In the genomic region with DNA sequence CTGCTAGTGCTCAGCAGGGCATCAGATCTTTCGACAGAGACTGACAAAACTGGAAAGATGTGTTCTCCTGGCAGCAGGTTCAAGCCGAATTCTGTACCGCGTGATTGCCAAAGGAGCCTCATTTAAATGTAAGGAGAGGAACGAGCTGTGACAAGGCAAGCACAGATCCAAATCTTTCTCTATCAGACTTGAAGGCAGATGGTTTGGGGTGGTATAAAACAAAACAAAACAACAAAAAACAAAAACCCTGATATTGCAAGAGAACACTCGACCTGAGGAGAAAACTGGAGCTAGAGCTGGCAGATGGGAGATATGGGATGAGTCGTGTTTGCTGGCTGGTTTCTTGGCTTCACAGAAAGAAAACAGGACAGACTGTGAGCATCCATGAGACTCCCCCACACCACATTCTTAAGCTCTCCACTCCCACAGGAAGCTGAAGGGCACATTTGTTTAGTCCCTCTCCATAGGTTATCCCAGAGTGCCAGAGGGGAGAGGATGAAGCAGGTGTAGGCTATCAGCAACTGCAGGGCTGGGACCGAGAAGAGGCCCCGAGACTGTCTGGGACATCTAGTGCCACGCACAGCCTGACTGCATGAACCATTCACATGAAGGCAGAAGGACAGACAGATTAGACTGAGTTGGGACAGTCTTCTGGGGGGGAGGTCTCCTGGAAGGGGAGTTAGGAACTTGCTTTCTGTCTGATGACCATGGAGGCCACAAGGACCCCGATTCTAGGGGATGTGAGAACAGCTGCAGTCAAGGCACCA, we compare ENCODE assay signal across 9 mouse cellular contexts. TPM values are rescaled to one million over a fixed set of nuclear protein-coding genes. Genes with fewer than 3 reads are reported as not detected.
DNase-seq lines count a peak whose midpoint lies in the region; ATAC-seq and TF ChIP-seq lines count a peak whose summit lies in the region.
"Had no signal": no experiment of that assay in that cellular context is flagged by ENCODE, and none has a peak within 500 bp of the region (broad histone marks: within the 10 kb centered on the region; RNA-seq: fewer than 3 reads in every experiment).

No protein-coding gene starts in this region.

- H3K4me1 ChIP-seq in heart, embryonic 16.5 days (ENCODE audit: control insufficient read depth, insufficient read depth, low read length), result peaks cover 16% of the 10 kb centered on the region
- no peaks in the 10 kb centered on the region for H3K4me1 ChIP-seq in limb, embryonic 14.5 days (ENCODE audit: control insufficient read depth, insufficient read depth, low read length)
- H3K4me1 ChIP-seq in limb, embryonic 10.5 days, result no peaks in the 10 kb centered on the region
- H3K4me1 ChIP-seq in embryonic facial prominence, embryonic 15.5 days, result peaks cover 3% of the 10 kb centered on the region; the same call in 1 of the 2 replicates

- H3K9me3 ChIP-seq in heart, embryonic 16.5 days (replicated peaks; ENCODE audit: control insufficient read depth, low read length), result peaks cover 9% of the 10 kb centered on the region; the same call in 1 of the 2 replicates
- H3K9me3 ChIP-seq in limb, embryonic 14.5 days (ENCODE audit: control insufficient read depth, low read length), result peaks cover 9% of the 10 kb centered on the region
- H3K9me3 ChIP-seq in limb, embryonic 10.5 days (replicated peaks), result no peaks in the 10 kb centered on the region
- H3K9me3 ChIP-seq in embryonic facial prominence, embryonic 15.5 days (replicated peaks), result no peaks in the 10 kb centered on the region; the same call in 1 of the 2 replicates
- H3K9me3 ChIP-seq: stomach, embryonic 15.5 days had no signal

- no peak overlapping the region for H3K4me3 ChIP-seq in heart, embryonic 16.5 days (ENCODE audit: low read length)
- no peak overlapping the region for H3K4me3 ChIP-seq in limb, embryonic 14.5 days (replicated peaks; ENCODE audit: low read length)
- no peak overlapping the region for H3K4me3 ChIP-seq in limb, embryonic 10.5 days
- no peak overlapping the region for H3K4me3 ChIP-seq in embryonic facial prominence, embryonic 15.5 days (replicated peaks)
- H3K4me3 ChIP-seq: stomach, embryonic 15.5 days had no signal

- no peak for TF ChIP-seq POLR2A in limb, embryonic 14.5 days (IDR thresholded peaks at IDR 0.05; ENCODE audit: borderline replicate concordance, extremely low read depth, insufficient read depth, insufficient read length)

- ATAC-seq in heart, embryonic 16.5 days (replicated peaks; ENCODE audit: extremely low read depth, insufficient read depth, low FRiP score), result 0 out of 2 replicates have a peak, but pooled peaks have one; percentile 29
- ATAC-seq in limb, embryonic 14.5 days (ENCODE audit: low FRiP score, low read depth), result no peak
- no peak for ATAC-seq in embryonic facial prominence, embryonic 15.5 days (ENCODE audit: insufficient number of reproducible peaks, low FRiP score, low TSS enrichment, low read depth)
- peak; percentile 43; the same call in 1 of the 2 replicates for ATAC-seq in megakaryocyte progenitor cell, adult 5-6 weeks (replicated peaks; ENCODE audit: poor library complexity)

- H3K4me2 ChIP-seq in heart, embryonic 16.5 days (ENCODE audit: low read depth, low read length), result no peak overlapping the region; the same call in 1 of the 2 replicates
- H3K4me2 ChIP-seq in limb, embryonic 14.5 days (replicated peaks; ENCODE audit: low read depth, low read length, severe bottlenecking), result no peak overlapping the region
- H3K4me2 ChIP-seq in embryonic facial prominence, embryonic 15.5 days (replicated peaks), result no peak overlapping the region
- H3K4me2 ChIP-seq: stomach, embryonic 15.5 days had no signal

- peak overlapping the region; percentile 1; the same call in 1 of the 2 replicates for H3K9ac ChIP-seq in heart, embryonic 16.5 days (ENCODE audit: low read length)
- no peak overlapping the region for H3K9ac ChIP-seq in limb, embryonic 14.5 days (ENCODE audit: low read depth, low read length, severe bottlenecking)
- no peak overlapping the region for H3K9ac ChIP-seq in embryonic facial prominence, embryonic 15.5 days
- H3K9ac ChIP-seq: stomach, embryonic 15.5 days had no signal

- 39% methylated on average over 11 of the region's 11 CpGs for WGBS in heart, embryonic 16.5 days
- WGBS in limb, embryonic 14.5 days, result 61% methylated on average over 11 of the region's 11 CpGs
- 69% methylated on average over 11 of the region's 11 CpGs for WGBS in limb, embryonic 10.5 days
- 53% methylated on average over 11 of the region's 11 CpGs for WGBS in embryonic facial prominence, embryonic 15.5 days

- no peak for DNase-seq in heart, adult 8-10 months (ENCODE audit: low spot score)
- peak; percentile 44 for DNase-seq in limb, embryonic 14.5 days (ENCODE audit: low spot score)
- no peak for DNase-seq in limb, embryonic 10.5 days (ENCODE audit: low spot score)
- no peak for DNase-seq in retina, embryonic 14.5 days (ENCODE audit: low spot score)

- H3K36me3 ChIP-seq in heart, embryonic 16.5 days (ENCODE audit: control insufficient read depth, insufficient read depth), result peaks cover 7% of the 10 kb centered on the region
- H3K36me3 ChIP-seq in limb, embryonic 14.5 days (ENCODE audit: control insufficient read depth, insufficient read depth, low read length), result peaks cover 2% of the 10 kb centered on the region; the same call in 1 of the 2 replicates
- H3K36me3 ChIP-seq in limb, embryonic 10.5 days, result 0 out of 2 replicates have a peak, but pooled peaks cover 5% of the 10 kb centered on the region
- H3K36me3 ChIP-seq in embryonic facial prominence, embryonic 15.5 days, result 0 out of 2 replicates have a peak, but pooled peaks cover under 1% of the 10 kb centered on the region

- H3K27ac ChIP-seq in heart, embryonic 16.5 days (ENCODE audit: low read length), result peak overlapping the region; percentile 88
- no peak overlapping the region for H3K27ac ChIP-seq in limb, embryonic 14.5 days (replicated peaks; ENCODE audit: low read depth, low read length)
- H3K27ac ChIP-seq in limb, embryonic 10.5 days, result no peak overlapping the region
- peak overlapping the region; percentile 66 for H3K27ac ChIP-seq in embryonic facial prominence, embryonic 15.5 days (replicated peaks)

- no peaks in the 10 kb centered on the region for H3K27me3 ChIP-seq in heart, embryonic 16.5 days (ENCODE audit: control insufficient read depth, insufficient read depth, low read length)
- H3K27me3 ChIP-seq in limb, embryonic 14.5 days (ENCODE audit: control insufficient read depth, insufficient read depth, low read length), result no peaks in the 10 kb centered on the region
- H3K27me3 ChIP-seq in limb, embryonic 10.5 days (ENCODE audit: low read depth, poor library complexity, severe bottlenecking), result no peaks in the 10 kb centered on the region
- H3K27me3 ChIP-seq in embryonic facial prominence, embryonic 15.5 days, result no peaks in the 10 kb centered on the region
- H3K27me3 ChIP-seq: stomach, embryonic 15.5 days had no signal

RNA-seq across cellular contexts. Expression of gene Acot1, which starts 10.8 kb away (rescaled TPM):
- 31.0 and 34.0 TPM in 2 replicates for polyA plus RNA-seq in heart, embryonic 16.5 days (2015; fragmentation: Nextera tagmentation; extraction: Ambion mirVana)
- 10 to 100 TPM; 29.0 to 59.1 (median 44.3) TPM for total RNA-seq in heart, adult 8-10 months (2022)
- polyA plus RNA-seq in limb, embryonic 14.5 days (2012; rRNA removed), result 27.8 and 30.7 TPM in 2 replicates
- polyA plus RNA-seq in limb, embryonic 14.5 days (2014; fragmentation: Nextera tagmentation; extraction: Ambion mirVana), result 54.2 and 56.5 TPM in 2 replicates
- 20.9 and 27.7 TPM in 2 replicates for polyA plus RNA-seq in limb, embryonic 10.5 days (2016; fragmentation: Nextera tagmentation; extraction: Ambion mirVana)
- 50.2 and 58.9 TPM in 2 replicates for polyA plus RNA-seq in embryonic facial prominence, embryonic 15.5 days (2015; fragmentation: Nextera tagmentation; extraction: Ambion mirVana)
- 10.8 and 14.6 TPM in 2 replicates for total RNA-seq in megakaryocyte progenitor cell, adult 5-6 weeks (2015)
- 11.8 and 13.6 TPM in 2 replicates for total RNA-seq in megakaryocyte progenitor cell, adult 5-6 weeks (2017)

RNA-seq across cellular contexts. Expression of gene Acot2, which starts 10.9 kb away (rescaled TPM):
- 75.6 and 85.0 TPM in 2 replicates for polyA plus RNA-seq in heart, embryonic 16.5 days (2015; fragmentation: Nextera tagmentation; extraction: Ambion mirVana)
- total RNA-seq in heart, adult 8-10 months (2022), result 100 to 1,000 TPM; 102 to 134 (median 110) TPM
- polyA plus RNA-seq in limb, embryonic 14.5 days (2012; rRNA removed), result 6.8 and 7.1 TPM in 2 replicates
- polyA plus RNA-seq in limb, embryonic 14.5 days (2014; fragmentation: Nextera tagmentation; extraction: Ambion mirVana), result 15.6 TPM in 2 replicates
- 14.0 and 15.1 TPM in 2 replicates for polyA plus RNA-seq in limb, embryonic 10.5 days (2016; fragmentation: Nextera tagmentation; extraction: Ambion mirVana)
- 24.0 and 24.4 TPM in 2 replicates for polyA plus RNA-seq in embryonic facial prominence, embryonic 15.5 days (2015; fragmentation: Nextera tagmentation; extraction: Ambion mirVana)
- 12.1 and 13.3 TPM in 2 replicates for total RNA-seq in megakaryocyte progenitor cell, adult 5-6 weeks (2015)
- total RNA-seq in megakaryocyte progenitor cell, adult 5-6 weeks (2017), result 9.4 and 12.7 TPM in 2 replicates

RNA-seq across cellular contexts. Expression of gene Heatr4, which starts 13.9 kb away (rescaled TPM):
- not detected in 2 replicates for polyA plus RNA-seq in heart, embryonic 16.5 days (2015; fragmentation: Nextera tagmentation; extraction: Ambion mirVana)
- total RNA-seq in heart, adult 8-10 months (2022), result not detected
- polyA plus RNA-seq in limb, embryonic 14.5 days (2012; rRNA removed), result 0.03 TPM in 1 of 2 replicates, not detected in the other
- not detected in 2 replicates for polyA plus RNA-seq in limb, embryonic 14.5 days (2014; fragmentation: Nextera tagmentation; extraction: Ambion mirVana)
- not detected in 2 replicates for polyA plus RNA-seq in limb, embryonic 10.5 days (2016; fragmentation: Nextera tagmentation; extraction: Ambion mirVana)
- not detected in 2 replicates for polyA plus RNA-seq in embryonic facial prominence, embryonic 15.5 days (2015; fragmentation: Nextera tagmentation; extraction: Ambion mirVana)
- total RNA-seq in megakaryocyte progenitor cell, adult 5-6 weeks (2015), result not detected in 2 replicates
- total RNA-seq in megakaryocyte progenitor cell, adult 5-6 weeks (2017), result not detected in 2 replicates

RNA-seq across cellular contexts. Expression of gene Acot4, which starts 39.7 kb away (rescaled TPM):
- polyA plus RNA-seq in heart, embryonic 16.5 days (2015; fragmentation: Nextera tagmentation; extraction: Ambion mirVana), result 0.66 and 0.96 TPM in 2 replicates
- total RNA-seq in heart, adult 8-10 months (2022), result 1 to 10 TPM in 3 of 4 experiments, under 1 TPM in 1; 0.73 to 1.5 (median 1.3) TPM
- 0.23 TPM in 2 replicates for polyA plus RNA-seq in limb, embryonic 14.5 days (2012; rRNA removed)
- polyA plus RNA-seq in limb, embryonic 14.5 days (2014; fragmentation: Nextera tagmentation; extraction: Ambion mirVana), result 0.11 and 0.41 TPM in 2 replicates
- polyA plus RNA-seq in limb, embryonic 10.5 days (2016; fragmentation: Nextera tagmentation; extraction: Ambion mirVana), result 0.15 and 0.16 TPM in 2 replicates
- 0.25 and 0.45 TPM in 2 replicates for polyA plus RNA-seq in embryonic facial prominence, embryonic 15.5 days (2015; fragmentation: Nextera tagmentation; extraction: Ambion mirVana)
- total RNA-seq in megakaryocyte progenitor cell, adult 5-6 weeks (2015), result 0.07 TPM in 1 of 2 replicates, not detected in the other
- total RNA-seq in megakaryocyte progenitor cell, adult 5-6 weeks (2017), result 0.03 TPM in 1 of 2 replicates, not detected in the other

RNA-seq across cellular contexts. Expression of gene Gm49366, which starts 40.2 kb away (rescaled TPM):
- polyA plus RNA-seq in heart, embryonic 16.5 days (2015; fragmentation: Nextera tagmentation; extraction: Ambion mirVana), result not detected in 2 replicates
- total RNA-seq in heart, adult 8-10 months (2022), result under 1 TPM in 1 of 4 experiments, not detected in 3; 0.81 TPM
- polyA plus RNA-seq in limb, embryonic 14.5 days (2012; rRNA removed), result not detected in 2 replicates
- polyA plus RNA-seq in limb, embryonic 14.5 days (2014; fragmentation: Nextera tagmentation; extraction: Ambion mirVana), result not detected in 2 replicates
- not detected in 2 replicates for polyA plus RNA-seq in limb, embryonic 10.5 days (2016; fragmentation: Nextera tagmentation; extraction: Ambion mirVana)
- polyA plus RNA-seq in embryonic facial prominence, embryonic 15.5 days (2015; fragmentation: Nextera tagmentation; extraction: Ambion mirVana), result not detected in 2 replicates
- total RNA-seq in megakaryocyte progenitor cell, adult 5-6 weeks (2015), result not detected in 2 replicates
- total RNA-seq in megakaryocyte progenitor cell, adult 5-6 weeks (2017), result not detected in 2 replicates
- total RNA-seq: left cerebral cortex, postnatal 14 days had no signal
- polyA plus RNA-seq: stomach, embryonic 15.5 days had no signal

Comparison
In these comparisons a context has a peak if more than half of its experiments do, and no peak if none do; other contexts are left out.
1. ATAC-seq: peak in heart, embryonic 16.5 days (single experiment) and megakaryocyte progenitor cell, adult 5-6 weeks (single experiment); none in limb, embryonic 14.5 days (single experiment) and embryonic facial prominence, embryonic 15.5 days (single experiment).
2. H3K27ac ChIP-seq: peak in heart, embryonic 16.5 days (single experiment) and embryonic facial prominence, embryonic 15.5 days (single experiment); none in limb, embryonic 14.5 days (single experiment) and limb, embryonic 10.5 days (single experiment).